Mouse (Mus musculus): ENCODE measurements around the gene Adgrl2.

DNA sequence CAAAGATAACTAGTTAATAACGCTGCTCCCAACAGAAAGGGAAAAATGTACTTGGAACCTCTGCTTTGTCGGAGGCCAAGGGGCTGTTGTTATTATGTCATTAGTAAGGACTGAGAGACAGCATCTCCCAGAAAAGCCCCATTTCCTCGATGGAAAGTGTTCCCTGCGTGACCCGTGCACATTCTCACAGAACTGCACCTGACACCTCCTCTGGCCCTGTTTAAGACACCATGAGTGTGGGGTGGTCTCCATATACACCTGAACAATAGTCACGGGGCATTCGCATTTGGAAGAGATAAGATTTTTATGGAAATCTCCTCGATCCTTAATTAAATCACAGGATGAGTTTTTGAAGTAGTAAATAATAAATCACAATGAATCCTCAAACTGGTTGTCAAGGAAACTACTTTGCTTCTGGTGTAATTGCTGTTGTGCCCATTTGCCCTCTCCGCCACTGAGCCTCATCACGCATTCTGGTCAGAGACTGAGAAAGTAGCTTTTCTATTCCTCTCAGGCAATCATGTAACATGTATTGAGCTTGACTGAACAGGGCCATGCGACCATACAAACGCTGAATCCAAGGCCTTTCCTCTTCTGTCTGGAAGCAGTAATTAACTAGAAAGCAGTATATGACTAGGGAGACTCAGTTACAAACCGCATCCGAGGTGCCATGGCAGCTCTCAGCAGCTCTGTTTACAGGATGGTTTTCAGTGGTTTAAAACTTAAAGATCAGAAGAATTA, 77.2 kb downstream of the Adgrl2 start:
- no peak for TF ChIP-seq CTCF (IDR thresholded peaks at IDR 0.05; ENCODE audit: insufficient read depth, low read depth, low read length)
- TF ChIP-seq POLR2A (IDR thresholded peaks at IDR 0.05; ENCODE audit: insufficient read depth, low read depth, low read length): no peak

Data from olfactory bulb, adult 2 months (tissue).